Mouse (Mus musculus) forelimb bud, embryonic 11.5 days (tissue): ENCODE data around the gene Cdh6.

Experiments
- DNase-seq: peaks from one replicate; pipeline ENCODE4 v3.0.0-alpha.2; 2012; ENCODE audit warnings: low read depth, low spot score

The Cdh6 gene

GRCm38 (mm10) chr15:13165094-13165885, 8.2 kb downstream of the Cdh6 start:
- DNase-seq, result no peak

- DNase-seq, result no peak
These were observed 17.7 kb downstream of the Cdh6 start for GRCm38 (mm10) chr15:13155820-13156219.

- no peak for DNase-seq
These were observed 18.1 kb downstream of the Cdh6 start for GRCm38 (mm10) chr15:13155418-13155817.

- no peak for DNase-seq
These were observed 31.5 kb downstream of the Cdh6 start for GRCm38 (mm10) chr15:13141983-13142382.

DNA sequence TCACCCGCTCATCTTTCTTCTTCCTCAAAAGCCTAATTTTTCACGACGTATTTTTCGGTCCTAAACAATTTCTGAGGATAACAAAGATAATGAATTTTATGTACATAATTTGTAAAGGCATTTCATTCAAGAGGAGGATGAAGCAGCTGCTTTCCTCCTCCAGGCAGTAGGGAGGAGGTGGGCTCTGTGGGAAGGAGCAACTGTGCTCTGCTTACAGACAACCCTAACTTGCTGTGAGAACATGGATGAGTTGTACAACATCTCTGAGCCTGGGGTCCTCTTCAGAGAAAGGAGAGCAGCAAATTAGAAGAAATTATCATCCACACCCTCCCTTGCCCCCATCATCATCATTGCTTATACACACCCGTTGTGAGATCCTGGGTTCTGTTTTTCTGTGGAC, 33.8 kb downstream of the Cdh6 start:
- DNase-seq, result no peak

GRCm38 (mm10) chr15:13137166-13137565, 36.3 kb downstream of the Cdh6 start:
- DNase-seq, result no peak

- DNase-seq, result peak; percentile 33
These were observed 39.4 kb downstream of the Cdh6 start for GRCm38 (mm10) chr15:13134086-13134485.

DNA sequence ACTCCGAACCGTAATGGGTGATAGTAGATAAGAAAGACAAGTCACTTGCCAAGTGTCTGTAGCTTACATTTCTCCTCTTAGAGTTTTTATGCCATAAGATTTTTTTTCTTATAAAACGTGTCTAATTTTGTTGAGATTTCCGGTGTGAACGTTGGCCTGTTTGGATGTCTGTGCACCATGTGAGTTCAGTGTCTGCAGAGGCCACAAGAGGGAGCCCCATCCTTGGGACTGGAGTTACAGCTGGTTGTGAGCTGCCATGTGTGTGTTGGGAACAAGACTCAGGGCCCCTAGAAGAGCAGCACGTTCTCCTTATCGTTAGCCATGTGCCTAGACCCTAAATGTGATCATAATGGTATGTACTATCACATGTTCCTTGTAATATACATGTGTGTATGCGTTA, 40.1 kb downstream of the Cdh6 start:
- DNase-seq, result no peak

DNA sequence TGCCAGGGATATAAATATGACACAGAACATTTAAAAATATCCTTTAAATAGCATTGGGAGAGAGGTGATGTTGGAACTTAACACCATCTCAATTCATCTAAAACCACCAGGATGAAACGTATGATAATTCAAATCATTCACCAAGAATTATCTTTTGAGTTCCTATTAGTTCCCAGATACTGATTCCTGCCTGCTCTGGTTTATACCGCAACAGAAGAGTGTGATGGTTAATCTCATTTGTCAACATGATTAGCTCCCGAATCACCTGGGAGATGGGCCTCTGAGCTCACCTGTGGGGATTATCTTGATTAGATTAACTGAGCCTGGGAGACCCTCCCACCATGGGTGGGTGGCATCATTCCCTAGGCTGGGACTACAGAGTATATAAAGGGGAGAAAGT, 41.0 kb downstream of the Cdh6 start:
- no peak for DNase-seq

DNA sequence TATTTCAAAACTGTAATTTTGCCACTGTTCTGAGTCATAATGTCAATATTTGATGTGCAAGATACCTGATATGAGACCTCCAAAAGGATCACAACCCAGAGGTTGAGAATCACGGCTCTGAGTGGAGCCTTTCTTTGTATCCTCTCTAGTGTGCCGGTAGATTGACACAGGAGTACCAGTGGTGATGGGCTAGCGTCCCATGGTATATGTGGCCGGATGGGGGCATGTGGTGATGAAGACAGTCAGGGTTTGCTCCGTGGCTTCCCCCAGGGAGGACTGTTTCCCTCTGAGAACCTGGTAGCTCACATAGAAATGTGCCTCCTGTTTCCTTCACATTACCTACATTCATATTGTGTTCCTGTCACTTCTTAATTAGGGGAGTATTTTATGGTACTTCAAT, 43.2 kb downstream of the Cdh6 start:
- no peak for DNase-seq

GRCm38 (mm10) chr15:13100341-13100740, 73.1 kb downstream of the Cdh6 start:
- DNase-seq, result no peak

GRCm38 (mm10) chr15:13097861-13098260, 75.6 kb downstream of the Cdh6 start:
- DNase-seq, result no peak

GRCm38 (mm10) chr15:13095406-13095805, 78.1 kb downstream of the Cdh6 start:
- DNase-seq, result no peak

DNA sequence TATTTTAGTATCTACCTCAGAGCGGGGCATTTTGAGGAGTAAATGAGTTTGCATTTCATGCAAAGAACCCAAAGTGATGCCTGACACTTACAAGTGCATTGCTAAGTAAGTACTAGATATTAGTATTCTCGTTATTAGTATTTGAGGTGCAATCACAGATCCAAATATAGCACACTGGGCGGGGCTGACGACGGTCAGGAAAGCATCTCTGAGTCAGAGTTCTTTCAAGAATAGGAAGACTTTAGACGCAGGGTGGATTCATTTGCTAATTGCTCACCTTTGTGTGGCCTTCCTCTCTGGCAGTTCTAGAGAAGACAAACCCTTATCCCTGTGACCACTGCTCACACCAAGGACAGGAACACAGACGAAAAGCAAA, 78.6 kb downstream of the Cdh6 start:
- no peak for DNase-seq

DNA sequence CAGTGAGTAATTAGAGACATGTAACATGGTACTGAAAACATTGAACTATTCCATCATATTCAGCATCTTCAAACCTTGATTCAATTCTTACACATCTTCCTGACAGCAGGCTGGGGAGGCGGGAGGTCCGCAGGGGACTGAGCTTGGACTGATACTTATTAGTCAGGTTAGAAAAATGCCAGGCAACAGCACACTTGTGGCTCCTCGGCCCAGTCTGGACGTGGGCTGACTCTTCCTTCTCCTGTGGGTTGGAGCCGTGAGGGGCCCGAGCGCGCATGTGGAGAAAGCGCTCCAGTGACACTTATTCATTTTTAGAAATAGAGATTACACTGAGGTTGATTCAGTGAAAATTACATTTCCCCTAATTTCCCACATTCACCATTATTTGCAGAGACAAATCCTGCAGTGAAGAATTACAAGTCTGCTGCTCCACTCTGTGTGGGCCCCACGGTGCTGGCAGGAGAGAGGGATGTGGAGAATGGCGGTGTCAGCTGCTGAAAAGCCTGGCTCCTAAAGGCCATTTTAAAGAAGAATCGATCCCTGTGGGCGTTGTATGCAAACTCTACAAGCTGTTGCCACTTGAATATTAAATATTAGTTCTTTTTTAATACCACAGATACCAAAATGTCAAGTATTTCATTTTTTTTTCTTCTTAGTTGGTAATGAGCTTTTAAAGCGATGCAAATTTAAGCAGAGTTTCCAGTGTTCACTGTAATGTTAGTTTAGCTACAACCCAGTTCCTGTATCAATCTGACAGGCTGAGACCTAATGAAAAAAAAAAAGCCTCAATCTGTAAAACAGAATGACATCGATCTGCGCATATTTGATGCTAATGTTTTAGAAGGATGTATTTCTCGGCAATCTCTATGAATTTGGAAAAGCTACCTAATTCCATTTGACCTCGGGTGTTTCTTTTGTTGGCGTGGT, 79.3 kb downstream of the Cdh6 start:
- DNase-seq, result no peak

GRCm38 (mm10) chr15:13092064-13092463, 81.4 kb downstream of the Cdh6 start:
- DNase-seq, result no peak

GRCm38 (mm10) chr15:13088504-13089058, 84.9 kb downstream of the Cdh6 start:
- DNase-seq, result peak; percentile 72

DNA sequence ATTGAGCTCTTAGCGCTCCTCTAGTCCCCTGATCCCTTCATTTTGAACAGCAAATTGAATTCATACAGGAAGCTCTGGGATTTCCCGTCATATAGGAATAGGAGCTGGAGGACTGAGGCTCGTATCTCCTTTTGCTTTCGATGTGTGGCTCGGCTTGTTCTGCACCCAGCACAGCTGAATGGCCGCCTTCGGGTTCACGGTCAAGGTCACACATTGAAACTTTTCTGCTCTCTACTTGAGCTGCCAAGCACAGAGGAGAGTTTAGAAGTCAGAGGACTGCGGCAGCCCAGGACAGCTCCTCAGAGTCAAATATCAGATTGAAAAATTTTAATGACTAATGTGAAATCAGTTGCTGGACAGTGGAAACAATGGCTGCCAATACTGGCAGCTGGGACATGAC, 88.7 kb downstream of the Cdh6 start:
- DNase-seq, result no peak

- DNase-seq, result no peak
These were observed 96.4 kb downstream of the Cdh6 start for GRCm38 (mm10) chr15:13076908-13077669.

GRCm38 (mm10) chr15:13074047-13074446, 99.4 kb downstream of the Cdh6 start:
- DNase-seq, result no peak

DNA sequence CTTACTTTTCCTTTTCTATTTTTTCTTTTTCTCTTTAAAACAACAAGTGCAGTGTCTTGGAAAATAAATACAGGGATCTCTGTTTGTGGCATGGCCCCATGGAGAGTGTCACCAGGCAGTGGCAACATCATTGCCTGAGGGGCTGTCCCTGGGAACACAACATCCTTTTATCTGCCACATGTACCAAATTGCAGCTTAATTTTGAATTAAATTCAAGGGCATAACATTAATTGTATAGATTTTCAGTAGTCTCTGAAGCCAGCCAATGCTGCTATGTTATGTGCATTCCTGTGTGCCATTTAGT, 105.3 kb downstream of the Cdh6 start:
- DNase-seq, result no peak
